Mouse (Mus musculus): ENCODE data around the gene Rbm18.

Gene Rbm18

GRCm38 (mm10) chr2:36104956-36105741 is 31.4 kb downstream of the Rbm18 start, which contains the start of gene Lhx6:
Gene Lhx6 (minus strand): TSS chr2:36105408.
- in situ Hi-C loops (cut with MboI; ENCODE audit: low sequenced_read_pairs) = no loop called here

- in situ Hi-C loops (cut with MboI; ENCODE audit: low sequenced_read_pairs) = no loop called here
These were observed 32.1 kb downstream of the Rbm18 start for GRCm38 (mm10) chr2:36104436-36104955.

- in situ Hi-C loops (cut with MboI; ENCODE audit: low sequenced_read_pairs) = no loop called here
These were observed 32.8 kb downstream of the Rbm18 start for GRCm38 (mm10) chr2:36103555-36104367.

GRCm38 (mm10) chr2:36103069-36103554 is 33.5 kb downstream of the Rbm18 start:
- in situ Hi-C loops (cut with MboI; ENCODE audit: low sequenced_read_pairs) = no loop called here

GRCm38 (mm10) chr2:36102559-36102946 is 34.0 kb downstream of the Rbm18 start:
- in situ Hi-C loops (cut with MboI; ENCODE audit: low sequenced_read_pairs) = no loop called here

GRCm38 (mm10) chr2:36101866-36102558 is 34.6 kb downstream of the Rbm18 start:
- in situ Hi-C loops (cut with MboI; ENCODE audit: low sequenced_read_pairs) = no loop called here

- in situ Hi-C loops (cut with MboI; ENCODE audit: low sequenced_read_pairs) = no loop called here
These were observed 36.8 kb downstream of the Rbm18 start for GRCm38 (mm10) chr2:36099739-36100138.

GRCm38 (mm10) chr2:36098021-36098420 is 38.6 kb downstream of the Rbm18 start:
- in situ Hi-C loops (cut with MboI; ENCODE audit: low sequenced_read_pairs) = no loop called here

- in situ Hi-C loops (cut with MboI; ENCODE audit: low sequenced_read_pairs) = no loop called here
These were observed 39.3 kb downstream of the Rbm18 start for GRCm38 (mm10) chr2:36097129-36097815.

- in situ Hi-C loops (cut with MboI; ENCODE audit: low sequenced_read_pairs) = no loop called here
These were observed 42.6 kb downstream of the Rbm18 start for GRCm38 (mm10) chr2:36093914-36094475.

GRCm38 (mm10) chr2:36093301-36093700 is 43.3 kb downstream of the Rbm18 start:
- in situ Hi-C loops (cut with MboI; ENCODE audit: low sequenced_read_pairs) = no loop called here

- in situ Hi-C loops (cut with MboI; ENCODE audit: low sequenced_read_pairs) = no loop called here
These were observed 43.8 kb downstream of the Rbm18 start for GRCm38 (mm10) chr2:36092748-36093147.

- in situ Hi-C loops (cut with MboI; ENCODE audit: low sequenced_read_pairs) = no loop called here
These were observed 45.5 kb downstream of the Rbm18 start for GRCm38 (mm10) chr2:36090853-36091741.

- in situ Hi-C loops (cut with MboI; ENCODE audit: low sequenced_read_pairs) = no loop called here
These were observed 47.4 kb downstream of the Rbm18 start for GRCm38 (mm10) chr2:36089190-36089589.

GRCm38 (mm10) chr2:36085041-36085440 is 51.5 kb downstream of the Rbm18 start:
- in situ Hi-C loops (cut with MboI; ENCODE audit: low sequenced_read_pairs) = no loop called here

- in situ Hi-C loops (cut with MboI; ENCODE audit: low sequenced_read_pairs) = no loop called here
These were observed 53.6 kb downstream of the Rbm18 start for GRCm38 (mm10) chr2:36082802-36083580.

GRCm38 (mm10) chr2:36081446-36081845 is 55.1 kb downstream of the Rbm18 start:
- in situ Hi-C loops (cut with MboI; ENCODE audit: low sequenced_read_pairs) = no loop called here

GRCm38 (mm10) chr2:36077160-36077761 is 59.3 kb downstream of the Rbm18 start:
- in situ Hi-C loops (cut with MboI; ENCODE audit: low sequenced_read_pairs) = no loop called here
